Mouse (Mus musculus) MEL (cell line): ENCODE results near the gene Ager. TPM values are rescaled to one million over a fixed set of nuclear protein-coding genes. Genes with fewer than 3 reads are reported as not detected.

Experiments used
- DNase-seq: peaks from one replicate; pipeline ENCODE4 v3.0.0; 2011; ENCODE audit warnings: low read depth, low spot score
- H3K27ac ChIP-seq: 2 replicates; pipeline ENCODE4 v1.5.1; 2012; ENCODE audit warnings: low read depth, mild to moderate bottlenecking, control low read depth, low read length, moderate library complexity; ENCODE audit not compliant: control insufficient read depth
- H3K27me3 ChIP-seq, 2 experiments: fragments of 150-350 bp in 1 of 2; sonication (generic) in 1 of 2; 2 replicates each; pipeline ENCODE4 v1.6.1; 2012; ENCODE audit warnings: low read length in 2 of 2, mild to moderate bottlenecking in 2 of 2, improper control_type of control experiment in 1 of 2, moderate library complexity in 1 of 2; ENCODE audit not compliant: insufficient read depth in 2 of 2, control insufficient read depth in 1 of 2
- H3K36me3 ChIP-seq, 2 experiments: 2 replicates each; pipeline ENCODE4 v1.6.1; 2012 to 2014; ENCODE audit warnings: low read length in 2 of 2, improper control_type of control experiment in 1 of 2, inconsistent platforms in 1 of 2, mild to moderate bottlenecking in 1 of 2; ENCODE audit not compliant: insufficient read depth in 2 of 2, control insufficient read depth in 1 of 2
- H3K4me1 ChIP-seq, 2 experiments: fragments of 150-350 bp in 1 of 2; sonication (generic) in 1 of 2; 2 replicates each; pipeline ENCODE4 v1.6.1; 2012; ENCODE audit warnings: low read length in 2 of 2, improper control_type of control experiment in 1 of 2, mild to moderate bottlenecking in 1 of 2; ENCODE audit not compliant: insufficient read depth in 2 of 2, control insufficient read depth in 1 of 2
- H3K4me3 ChIP-seq, 2 experiments: fragments of 150-350 bp in 1 of 2; sonication (generic) in 1 of 2; 2 replicates each; pipeline ENCODE4 v1.5.1; 2012; ENCODE audit warnings: low read depth in 2 of 2, low read length in 2 of 2, mild to moderate bottlenecking in 2 of 2, moderate library complexity in 2 of 2, control low read depth in 1 of 2, improper control_type of control experiment in 1 of 2; ENCODE audit not compliant: control insufficient read depth in 1 of 2, insufficient read depth in 1 of 2
- H3K79me2 ChIP-seq: 2 replicates; pipeline ENCODE4 v1.6.1; 2012; ENCODE audit warnings: mild to moderate bottlenecking, low read length, moderate library complexity; ENCODE audit not compliant: control insufficient read depth, poor library complexity, insufficient read depth
- H3K9ac ChIP-seq: 2 replicates; pipeline ENCODE4 v1.6.1; 2012; ENCODE audit warnings: low read depth, mild to moderate bottlenecking, control low read depth, low read length, moderate library complexity; ENCODE audit not compliant: control insufficient read depth, poor library complexity, severe bottlenecking
- H3K9me3 ChIP-seq: fragments of 150-350 bp; sonication (generic); replicated peaks from 2 replicates; pipeline ENCODE4 v1.6.1; 2012; ENCODE audit warnings: mild to moderate bottlenecking, low read length, improper control_type of control experiment, moderate library complexity; ENCODE audit not compliant: insufficient read depth
- BHLHE40 ChIP-seq: IDR thresholded peaks from 2 replicates; pipeline ENCODE4 v1.6.1; 2012; ENCODE audit warnings: low read depth, mild to moderate bottlenecking, inconsistent platforms, low read length, improper control_type of control experiment, borderline replicate concordance
- CHD1 ChIP-seq: IDR thresholded peaks from 2 replicates; pipeline ENCODE4 v1.6.1; 2012; ENCODE audit warnings: low read depth, mild to moderate bottlenecking, inconsistent platforms, low read length, improper control_type of control experiment
- CHD2 ChIP-seq: IDR thresholded peaks from 2 replicates; pipeline ENCODE4 v1.6.1; 2011; ENCODE audit warnings: low read length, improper control_type of control experiment
- CTCF ChIP-seq, 3 experiments: IDR thresholded peaks in 2 of 3; conservative IDR thresholded peaks in 1 of 3; 2 replicates each; pipeline ENCODE4 v1.5.1; 2011 to 2012; ENCODE audit warnings: low read length in 3 of 3, low read depth in 2 of 3, mild to moderate bottlenecking in 2 of 3, improper control_type of control experiment in 1 of 3, inconsistent platforms in 1 of 3, mixed read lengths in 1 of 3, moderate library complexity in 1 of 3; ENCODE audit not compliant: control insufficient read depth in 1 of 3, insufficient read depth in 1 of 3, poor library complexity in 1 of 3, severe bottlenecking in 1 of 3
- E2F4 ChIP-seq: IDR thresholded peaks from 2 replicates; pipeline ENCODE4 v1.6.1; 2011; ENCODE audit warnings: low read depth, low read length, improper control_type of control experiment, borderline replicate concordance
- ELF1 ChIP-seq: IDR thresholded peaks from 2 replicates; pipeline ENCODE4 v1.6.1; 2014; ENCODE audit warnings: low read depth, mild to moderate bottlenecking, inconsistent platforms, low read length, improper control_type of control experiment, moderate library complexity
- EP300 ChIP-seq, 2 experiments: IDR thresholded peaks; 2 replicates each; pipeline ENCODE4 v1.6.1; 2011; ENCODE audit warnings: improper control_type of control experiment in 2 of 2, low read length in 2 of 2, low read depth in 1 of 2, mild to moderate bottlenecking in 1 of 2
- ETS1 ChIP-seq: IDR thresholded peaks from 2 replicates; pipeline ENCODE4 v1.6.1; 2012; ENCODE audit warnings: low read depth, mild to moderate bottlenecking, inconsistent platforms, low read length, improper control_type of control experiment, moderate library complexity
- GABPA ChIP-seq: IDR thresholded peaks from 2 replicates; pipeline ENCODE4 v1.6.1; 2012; ENCODE audit warnings: low read depth, mild to moderate bottlenecking, inconsistent platforms, low read length, improper control_type of control experiment, moderate library complexity
- GATA1 ChIP-seq: IDR thresholded peaks from 2 replicates; pipeline ENCODE4 v1.6.1; 2011; ENCODE audit warnings: low read depth, low read length, improper control_type of control experiment
- HCFC1 ChIP-seq: IDR thresholded peaks from 2 replicates; pipeline ENCODE4 v1.6.1; 2012; ENCODE audit warnings: low read depth, mild to moderate bottlenecking, inconsistent platforms, low read length, improper control_type of control experiment, moderate library complexity
- JUND ChIP-seq: IDR thresholded peaks from 2 replicates; pipeline ENCODE4 v1.6.1; 2011; ENCODE audit warnings: low read depth, mild to moderate bottlenecking, improper control_type of control experiment, low read length
- KAT2A ChIP-seq: conservative IDR thresholded peaks from 2 replicates; pipeline ENCODE4 v1.6.1; 2012; ENCODE audit warnings: low read depth, low read length, improper control_type of control experiment, inconsistent platforms
- MAFK ChIP-seq: IDR thresholded peaks from 2 replicates; pipeline ENCODE4 v1.6.1; 2011; ENCODE audit warnings: low read depth, mild to moderate bottlenecking, low read length, improper control_type of control experiment, borderline replicate concordance
- MAX ChIP-seq: IDR thresholded peaks from 2 replicates; pipeline ENCODE4 v1.6.1; 2011; ENCODE audit warnings: low read length, improper control_type of control experiment
- MAZ ChIP-seq: IDR thresholded peaks from 2 replicates; pipeline ENCODE4 v1.6.1; 2012; ENCODE audit warnings: low read depth, mild to moderate bottlenecking, inconsistent platforms, low read length, improper control_type of control experiment
- MEF2A ChIP-seq: IDR thresholded peaks from 2 replicates; pipeline ENCODE4 v1.6.1; 2014; ENCODE audit warnings: low read depth, mild to moderate bottlenecking, inconsistent platforms, low read length, improper control_type of control experiment; ENCODE audit not compliant: poor library complexity, insufficient replicate concordance, severe bottlenecking; ENCODE audit errors: extremely low read depth
- MXI1 ChIP-seq: IDR thresholded peaks from 2 replicates; pipeline ENCODE4 v1.6.1; 2011; ENCODE audit warnings: mild to moderate bottlenecking, low read depth, low read length, improper control_type of control experiment
- MYB ChIP-seq: IDR thresholded peaks from 2 replicates; pipeline ENCODE4 v1.6.1; 2011; ENCODE audit warnings: mild to moderate bottlenecking, low read depth, low read length, improper control_type of control experiment
- MYC ChIP-seq: IDR thresholded peaks from 2 replicates; pipeline ENCODE4 v1.6.1; 2011; ENCODE audit warnings: low read depth, mild to moderate bottlenecking, low read length, improper control_type of control experiment, moderate library complexity
- NELFE ChIP-seq: IDR thresholded peaks from 2 replicates; pipeline ENCODE4 v1.6.1; 2011; ENCODE audit warnings: low read depth, low read length, improper control_type of control experiment
- NRF1 ChIP-seq: IDR thresholded peaks from 2 replicates; pipeline ENCODE4 v1.6.1; 2014; ENCODE audit warnings: low read depth, mild to moderate bottlenecking, inconsistent platforms, low read length, improper control_type of control experiment, moderate library complexity; ENCODE audit not compliant: poor library complexity, insufficient read depth, severe bottlenecking
- POLR2A ChIP-seq, 2 experiments: IDR thresholded peaks; 2 replicates each; pipeline ENCODE4 v1.6.1; 2011 to 2012; ENCODE audit warnings: low read length in 2 of 2, mild to moderate bottlenecking in 2 of 2, control low read depth in 1 of 2, improper control_type of control experiment in 1 of 2, low read depth in 1 of 2, moderate library complexity in 1 of 2; ENCODE audit not compliant: control insufficient read depth in 1 of 2, insufficient read depth in 1 of 2, poor library complexity in 1 of 2
- POLR2AphosphoS5 ChIP-seq: IDR thresholded peaks from 2 replicates; pipeline ENCODE4 v1.6.1; 2012; ENCODE audit warnings: low read depth, borderline replicate concordance, mild to moderate bottlenecking, inconsistent platforms, low read length, moderate library complexity, mixed read lengths
- RAD21 ChIP-seq: IDR thresholded peaks from 2 replicates; pipeline ENCODE4 v1.6.1; 2011; ENCODE audit warnings: mild to moderate bottlenecking, low read depth, low read length, improper control_type of control experiment
- RCOR1 ChIP-seq: IDR thresholded peaks from 2 replicates; pipeline ENCODE4 v1.6.1; 2012; ENCODE audit warnings: low read depth, mild to moderate bottlenecking, inconsistent platforms, low read length, improper control_type of control experiment
- SIN3A ChIP-seq: IDR thresholded peaks from 2 replicates; pipeline ENCODE4 v1.6.1; 2012; ENCODE audit warnings: low read length, improper control_type of control experiment, inconsistent platforms
- SMC3 ChIP-seq: IDR thresholded peaks from 2 replicates; pipeline ENCODE4 v1.6.1; 2011; ENCODE audit warnings: low read depth, low read length, improper control_type of control experiment
- TAL1 ChIP-seq: IDR thresholded peaks from 2 replicates; pipeline ENCODE4 v1.6.1; 2012; ENCODE audit warnings: mild to moderate bottlenecking, inconsistent platforms, low read length, moderate library complexity, mixed read lengths
- TBP ChIP-seq: IDR thresholded peaks from 2 replicates; pipeline ENCODE4 v1.8.0; 2011; ENCODE audit warnings: low read depth, low read length, improper control_type of control experiment
- TCF12 ChIP-seq: IDR thresholded peaks from 2 replicates; pipeline ENCODE4 v1.6.1; 2014; ENCODE audit warnings: low read depth, mild to moderate bottlenecking, inconsistent platforms, low read length, improper control_type of control experiment, moderate library complexity
- UBTF ChIP-seq: IDR thresholded peaks from 2 replicates; pipeline ENCODE4 v1.6.1; 2012; ENCODE audit warnings: low read depth, mild to moderate bottlenecking, inconsistent platforms, low read length, improper control_type of control experiment, moderate library complexity, borderline replicate concordance; ENCODE audit not compliant: insufficient read depth
- USF1 ChIP-seq: IDR thresholded peaks from 2 replicates; pipeline ENCODE4 v1.6.1; 2014; ENCODE audit warnings: low read depth, mild to moderate bottlenecking, inconsistent platforms, low read length, improper control_type of control experiment, moderate library complexity
- USF2 ChIP-seq, 2 experiments: IDR thresholded peaks; 2 replicates each; pipeline ENCODE4 v1.6.1; 2011 to 2012; ENCODE audit warnings: improper control_type of control experiment in 2 of 2, low read length in 2 of 2, borderline replicate concordance in 1 of 2, inconsistent platforms in 1 of 2, low read depth in 1 of 2, mild to moderate bottlenecking in 1 of 2; ENCODE audit not compliant: insufficient read depth in 1 of 2
- ZC3H11A ChIP-seq: IDR thresholded peaks from 2 replicates; pipeline ENCODE4 v1.6.1; 2012; ENCODE audit warnings: low read depth, mild to moderate bottlenecking, inconsistent platforms, low read length, improper control_type of control experiment
- ZKSCAN1 ChIP-seq: IDR thresholded peaks from 2 replicates; pipeline ENCODE4 v1.6.1; 2012; ENCODE audit warnings: low read depth, mild to moderate bottlenecking, inconsistent platforms, low read length, improper control_type of control experiment, moderate library complexity
- ZMIZ1 ChIP-seq: IDR thresholded peaks from 2 replicates; pipeline ENCODE4 v1.6.1; 2012; ENCODE audit warnings: low read depth, mild to moderate bottlenecking, inconsistent platforms, low read length, improper control_type of control experiment, moderate library complexity
- polyA plus RNA-seq, 2 experiments: library from polyadenylated mRNA; stranded (reverse) in 1 of 2; unstranded in 1 of 2; fragments of >175 nt in 1 of 2; fragments of >200 nt in 1 of 2; gene quantifications; 2 replicates each; pipeline versions ENCODE4 v1.2.1 to v1.2.4; 2012; ENCODE audit warnings: low replicate concordance in 2 of 2, low read depth in 1 of 2; ENCODE audit not compliant: insufficient read length in 2 of 2, insufficient read depth in 1 of 2, missing spikeins in 1 of 2
- total RNA-seq: library from RNA; depleted of rRNA; stranded (reverse); fragments of 300-350 nt; gene quantifications from 2 replicates; pipeline ENCODE4 v1.2.3, GENCODE M21; 2012

The Ager gene
- total and polyA plus RNA-seq, 3 experiments: 0.27 to 3.7 TPM; not detected in 1

- DNase-seq: peak; percentile 95
- Histone ChIP-seq H3K9me3 (no peaks in the 10 kb centered on the region), H3K27me3 (no peaks in the 10 kb centered on the region), H3K27ac (peak overlapping the region; percentile 73), H3K36me3 (peaks cover 0 to 27% of the 10 kb centered on the region in 2 experiments; a peak in 2 of 4 replicates), H3K9ac (peak overlapping the region; percentile 92), H3K79me2 (peaks cover 11% of the 10 kb centered on the region; the same call in 1 of the 2 replicates), H3K4me3 (peak overlapping the region; percentile 92 to 99), H3K4me1 (peaks cover 11 to 35% of the 10 kb centered on the region in 2 experiments)
- TF ChIP-seq NELFE (peak; percentile 94), EP300 (IDR thresholded peaks at IDR 0.05; ENCODE audit: low read depth in 1 of 2, low read length in 2 of 2) (peak in 1 of 2 experiments; percentile 19; a peak in 1 of 4 replicates), GABPA (no peak), ZKSCAN1 (no peak), CTCF (IDR thresholded peaks at IDR 0.05 in 2 of 3, conservative IDR thresholded peaks at IDR 0.05 in 1 of 3; ENCODE audit: control insufficient read depth in 1 of 3, insufficient read depth in 1 of 3, low read depth in 2 of 3, low read length in 3 of 3, poor library complexity in 1 of 3, severe bottlenecking in 1 of 3) (no peak), SIN3A (peak; percentile 21; the same call in 1 of the 2 replicates), USF1 (no peak), RAD21 (no peak), JUND (no peak), USF2 (IDR thresholded peaks at IDR 0.05; ENCODE audit: borderline replicate concordance in 1 of 2, insufficient read depth in 1 of 2, low read depth in 1 of 2, low read length in 2 of 2) (no peak), MYC (no peak), MEF2A (no peak), ZC3H11A (0 out of 2 replicates have a peak, but pooled peaks have one; percentile 7), HCFC1 (peak; percentile 53), ZMIZ1 (peak; percentile 89), MYB (no peak), MAX (no peak; the same call in 1 of the 2 replicates), UBTF (no peak), GATA1 (no peak), KAT2A (no peak; the same call in 1 of the 2 replicates), TAL1 (no peak), ETS1 (no peak), RCOR1 (no peak), TBP (peak; percentile 45), MAFK (no peak), SMC3 (no peak), ELF1 (no peak), BHLHE40 (no peak), E2F4 (no peak), TCF12 (peak; percentile 46; the same call in 1 of the 2 replicates), MXI1 (no peak; the same call in 1 of the 2 replicates), NRF1 (peak; percentile 69), MAZ (peak; percentile 39; the same call in 1 of the 2 replicates), POLR2A (IDR thresholded peaks at IDR 0.05; ENCODE audit: control insufficient read depth in 1 of 2, insufficient read depth in 1 of 2, low read depth in 1 of 2, low read length in 2 of 2, poor library complexity in 1 of 2) (peak; percentile 67 to 87), CHD2 (no peak), POLR2AphosphoS5 (no peak), CHD1 (no peak)
Observed at GRCm38 (mm10) chr17:34587423-34587811, 10.2 kb upstream of the Ager start.
